Mouse (Mus musculus): ENCODE results near the gene C2cd5. TPM values are rescaled to one million over a fixed set of nuclear protein-coding genes. Genes with fewer than 3 reads are reported as not detected.

C2cd5 gene
- total and polyA plus RNA-seq, 3 experiments, result 16.2 to 47.6 (median 30.5) TPM

GRCm38 (mm10) chr6:143115011-143115445 lies 15.1 kb upstream of the C2cd5 start (continued):
- TF ChIP-seq ZNF384 (IDR thresholded peaks at IDR 0.05; ENCODE audit: low read depth, low read length) (no peak; the same call in 1 of the 2 replicates), RAD21 (IDR thresholded peaks at IDR 0.05; ENCODE audit: low read depth, low read length) (no peak), CHD1 (IDR thresholded peaks at IDR 0.05; ENCODE audit: low read depth, low read length) (no peak)

GRCm38 (mm10) chr6:143114556-143114955 lies 14.6 kb upstream of the C2cd5 start:
- H3K27ac ChIP-seq (ENCODE audit: control insufficient read depth, low read depth, low read length), result peak overlapping the region; percentile 98
- no peaks in the 10 kb centered on the region for H3K79me2 ChIP-seq (ENCODE audit: control insufficient read depth, insufficient read depth, low read length, poor library complexity)
- H3K27me3 ChIP-seq (ENCODE audit: control insufficient read depth in 1 of 2, insufficient read depth in 2 of 2, low read length in 2 of 2), result no peaks in the 10 kb centered on the region
- H3K4me3 ChIP-seq (ENCODE audit: control insufficient read depth in 1 of 2, insufficient read depth in 1 of 2, low read depth in 2 of 2, low read length in 2 of 2), result peak overlapping the region; percentile 47 to 49
- H3K9me3 ChIP-seq (replicated peaks; ENCODE audit: insufficient read depth, low read length), result no peaks in the 10 kb centered on the region
- H3K36me3 ChIP-seq (ENCODE audit: control insufficient read depth in 1 of 2, insufficient read depth in 2 of 2, low read length in 2 of 2), result no peaks in the 10 kb centered on the region; a peak in 1 of 4 replicates
- H3K4me1 ChIP-seq (ENCODE audit: control insufficient read depth in 1 of 2, insufficient read depth in 2 of 2, low read length in 2 of 2), result peaks cover 5 to 14% of the 10 kb centered on the region in 2 experiments
- peak; percentile 95 for DNase-seq (ENCODE audit: low read depth, low spot score)
- peak overlapping the region; percentile 59 for H3K9ac ChIP-seq (ENCODE audit: control insufficient read depth, low read depth, low read length, poor library complexity, severe bottlenecking)
- no peak for TF ChIP-seq JUND (IDR thresholded peaks at IDR 0.05; ENCODE audit: low read depth, low read length)
- no peak for TF ChIP-seq MAX (IDR thresholded peaks at IDR 0.05; ENCODE audit: low read length)
- TF ChIP-seq GATA1 (IDR thresholded peaks at IDR 0.05; ENCODE audit: low read depth, low read length), result peak; percentile 18; the same call in 1 of the 2 replicates
- TF ChIP-seq MXI1 (IDR thresholded peaks at IDR 0.05; ENCODE audit: low read depth, low read length), result peak; percentile 27; the same call in 1 of the 2 replicates
- TF ChIP-seq BHLHE40 (IDR thresholded peaks at IDR 0.05; ENCODE audit: borderline replicate concordance, low read depth, low read length), result no peak
- TF ChIP-seq MAZ (IDR thresholded peaks at IDR 0.05; ENCODE audit: low read depth, low read length), result 0 out of 2 replicates have a peak, but pooled peaks have one; percentile 54
- TF ChIP-seq RAD21 (IDR thresholded peaks at IDR 0.05; ENCODE audit: low read depth, low read length), result peak; percentile 15
- no peak for TF ChIP-seq RCOR1 (IDR thresholded peaks at IDR 0.05; ENCODE audit: low read depth, low read length)
- TF ChIP-seq MYB (IDR thresholded peaks at IDR 0.05; ENCODE audit: low read depth, low read length), result no peak
- no peak for TF ChIP-seq CHD1 (IDR thresholded peaks at IDR 0.05; ENCODE audit: low read depth, low read length)
- TF ChIP-seq TCF12 (IDR thresholded peaks at IDR 0.05; ENCODE audit: low read depth, low read length), result peak; percentile 35; the same call in 1 of the 2 replicates
- no peak for TF ChIP-seq POLR2AphosphoS5 (IDR thresholded peaks at IDR 0.05; ENCODE audit: borderline replicate concordance, low read depth, low read length)
- peak; percentile 56 for TF ChIP-seq SMC3 (IDR thresholded peaks at IDR 0.05; ENCODE audit: low read depth, low read length)
- no peak for TF ChIP-seq GABPA (IDR thresholded peaks at IDR 0.05; ENCODE audit: low read depth, low read length)
- no peak for TF ChIP-seq POLR2AphosphoS2 (IDR thresholded peaks at IDR 0.05; ENCODE audit: low read length)
- TF ChIP-seq ETS1 (IDR thresholded peaks at IDR 0.05; ENCODE audit: low read depth, low read length), result peak; percentile 97
- peak; percentile 67 for TF ChIP-seq TBP (IDR thresholded peaks at IDR 0.05; ENCODE audit: low read depth, low read length)
- no peak for TF ChIP-seq MEF2A (IDR thresholded peaks at IDR 0.05; ENCODE audit: extremely low read depth, insufficient replicate concordance, low read depth, low read length, poor library complexity, severe bottlenecking)
- TF ChIP-seq SIN3A (IDR thresholded peaks at IDR 0.05; ENCODE audit: low read length), result peak; percentile 73; the same call in 1 of the 2 replicates
- no peak for TF ChIP-seq UBTF (IDR thresholded peaks at IDR 0.05; ENCODE audit: borderline replicate concordance, insufficient read depth, low read depth, low read length)
- no peak for TF ChIP-seq USF2 (IDR thresholded peaks at IDR 0.05; ENCODE audit: borderline replicate concordance in 1 of 2, insufficient read depth in 1 of 2, low read depth in 1 of 2, low read length in 2 of 2)
- TF ChIP-seq ZC3H11A (IDR thresholded peaks at IDR 0.05; ENCODE audit: low read depth, low read length), result no peak
- TF ChIP-seq KAT2A (conservative IDR thresholded peaks at IDR 0.05; ENCODE audit: low read depth, low read length), result no peak; the same call in 1 of the 2 replicates
- no peak for TF ChIP-seq MAFK (IDR thresholded peaks at IDR 0.05; ENCODE audit: borderline replicate concordance, low read depth, low read length)
- no peak for TF ChIP-seq POLR2A (IDR thresholded peaks at IDR 0.05; ENCODE audit: control insufficient read depth in 1 of 2, insufficient read depth in 1 of 2, low read depth in 1 of 2, low read length in 2 of 2, poor library complexity in 1 of 2)
- TF ChIP-seq E2F4 (IDR thresholded peaks at IDR 0.05; ENCODE audit: borderline replicate concordance, low read depth, low read length), result no peak
- TF ChIP-seq NRF1 (IDR thresholded peaks at IDR 0.05; ENCODE audit: insufficient read depth, low read depth, low read length, poor library complexity, severe bottlenecking), result no peak
- TF ChIP-seq ZKSCAN1 (IDR thresholded peaks at IDR 0.05; ENCODE audit: low read depth, low read length), result no peak
- TF ChIP-seq TAL1 (IDR thresholded peaks at IDR 0.05; ENCODE audit: low read length), result no peak
- TF ChIP-seq EP300 (IDR thresholded peaks at IDR 0.05; ENCODE audit: low read depth in 1 of 2, low read length in 2 of 2), result peak; percentile 37 to 53; a peak in 2 of 4 replicates
- peak; percentile 71 for TF ChIP-seq HCFC1 (IDR thresholded peaks at IDR 0.05; ENCODE audit: low read depth, low read length)
- TF ChIP-seq MYC (IDR thresholded peaks at IDR 0.05; ENCODE audit: low read depth, low read length), result peak; percentile 23; the same call in 1 of the 2 replicates
- TF ChIP-seq USF1 (IDR thresholded peaks at IDR 0.05; ENCODE audit: low read depth, low read length), result no peak
